Mouse (Mus musculus) ES-Bruce4 (cell line): Measurements from ENCODE around the gene Nup37. TPM values are rescaled to one million over a fixed set of nuclear protein-coding genes. Genes with fewer than 3 reads are reported as not detected.

Experiments used
- H3K27ac ChIP-seq: 2 replicates; pipeline ENCODE4 v1.5.1; 2012; ENCODE audit warnings: low read length, inconsistent platforms; ENCODE audit not compliant: insufficient read depth
- H3K27me3 ChIP-seq: 2 replicates; pipeline ENCODE4 v1.6.1; 2012; ENCODE audit warnings: mild to moderate bottlenecking, low read length, inconsistent platforms; ENCODE audit not compliant: control insufficient read depth, poor library complexity, insufficient read depth, severe bottlenecking
- H3K36me3 ChIP-seq: 2 replicates; pipeline ENCODE4 v1.6.1; 2012; ENCODE audit warnings: inconsistent platforms, mild to moderate bottlenecking, low read length, moderate library complexity; ENCODE audit not compliant: control insufficient read depth, poor library complexity, insufficient read depth, severe bottlenecking
- H3K4me1 ChIP-seq: one replicate; pipeline ENCODE4 v1.8.1; 2011; ENCODE audit warnings: low read length; ENCODE audit not compliant: control insufficient read depth, insufficient read depth
- H3K4me3 ChIP-seq: 2 replicates; pipeline ENCODE4 v1.5.1; 2011; ENCODE audit warnings: low read depth, mild to moderate bottlenecking, low read length
- H3K9ac ChIP-seq: 2 replicates; pipeline ENCODE4 v1.6.1; 2012; ENCODE audit warnings: low read depth, mild to moderate bottlenecking, inconsistent platforms; ENCODE audit not compliant: poor library complexity, severe bottlenecking
- H3K9me3 ChIP-seq: replicated peaks from 2 replicates; pipeline ENCODE4 v1.6.1; 2012; ENCODE audit warnings: mild to moderate bottlenecking, low read length, inconsistent platforms; ENCODE audit not compliant: control insufficient read depth, poor library complexity, insufficient read depth, severe bottlenecking
- CTCF ChIP-seq: IDR thresholded peaks from one replicate; pipeline ENCODE4 v1.8.1; 2011; ENCODE audit warnings: low read depth, low read length
- EP300 ChIP-seq: IDR thresholded peaks from 2 replicates; pipeline ENCODE4 v1.6.1; 2011; ENCODE audit warnings: low read depth, low read length; ENCODE audit not compliant: insufficient read depth
- POLR2A ChIP-seq: IDR thresholded peaks from one replicate; pipeline ENCODE4 v1.8.1; 2011; ENCODE audit warnings: low read length; ENCODE audit not compliant: insufficient read depth
- polyA plus RNA-seq: library from polyadenylated mRNA; stranded (reverse); fragments of >200 nt; gene quantifications from 2 replicates; pipeline ENCODE4 v1.2.4, GENCODE M21; 2011; ENCODE audit warnings: low read depth; ENCODE audit not compliant: missing spikeins, insufficient read depth, insufficient read length

Nup37 gene
- polyA plus RNA-seq = 99.2 and 105 TPM in 2 replicates

DNA sequence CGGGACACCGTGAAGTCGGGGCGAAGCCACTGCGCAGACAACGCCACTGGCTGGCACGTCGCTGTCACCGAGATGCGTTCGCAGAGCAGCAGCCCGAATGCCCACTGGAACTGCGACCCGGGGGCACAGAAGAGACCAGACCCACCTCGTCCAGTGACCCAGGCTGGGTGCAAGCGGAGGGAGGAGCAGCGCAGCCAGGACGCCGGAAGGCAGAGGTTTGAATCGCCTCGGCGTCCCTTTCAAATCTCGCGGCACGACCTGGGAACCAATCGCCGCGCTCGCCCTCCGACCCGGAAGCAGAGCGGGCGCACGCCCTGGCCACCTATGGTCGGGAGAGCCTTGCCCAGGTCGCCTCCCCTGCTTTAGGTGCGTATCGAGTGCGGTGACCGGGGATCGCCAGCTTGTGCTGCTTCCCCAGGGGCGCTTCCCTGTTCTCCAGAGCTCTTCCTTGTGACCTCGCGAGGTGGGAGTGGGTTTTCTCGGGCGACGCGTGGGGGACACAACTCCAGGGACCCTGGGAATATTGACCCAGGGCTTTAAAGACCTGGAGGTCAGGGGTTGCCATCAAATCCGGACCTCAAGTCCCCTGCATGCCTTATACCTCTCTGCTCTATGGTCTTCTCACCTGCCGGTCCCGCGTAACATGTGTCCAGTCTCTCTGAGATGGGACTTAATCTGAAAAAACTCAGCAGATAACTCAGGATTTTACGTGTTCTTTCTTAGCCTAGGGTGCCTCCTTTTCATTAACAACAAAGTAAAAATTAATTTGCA is at the start of gene Nup37, which contains the start of gene Parpbp:
Nup37 (plus strand) TSS at position 286 of the 771 bp plus-strand sequence.
Parpbp (minus strand) TSS at position 235 of the 771 bp plus-strand sequence.
- Histone ChIP-seq H3K36me3 (peaks cover 30% of the 10 kb centered on the region), H3K27ac (no peak within 1 kb of the TSS)

DNA sequence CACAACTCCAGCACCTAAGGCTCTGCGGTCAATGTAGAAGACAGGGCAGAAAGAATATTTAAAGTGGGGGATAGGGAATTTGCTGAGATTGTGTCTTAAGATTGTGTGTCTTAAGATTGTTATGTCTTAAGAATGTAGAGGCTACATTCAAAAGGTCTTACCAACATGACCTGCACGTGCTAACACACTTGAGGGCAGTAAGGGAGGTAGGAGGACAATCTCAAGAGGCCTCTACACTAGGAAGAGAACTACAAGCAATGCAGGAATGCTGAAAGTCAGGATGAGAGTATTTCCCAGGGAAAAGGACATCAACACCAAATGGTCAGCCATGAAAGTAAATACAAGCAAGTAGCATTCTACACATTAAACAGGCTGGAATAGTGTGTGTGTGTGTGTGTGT is 40.6 kb upstream of the Nup37 start:
- H3K27me3 ChIP-seq = no peaks in the 10 kb centered on the region
- no peak overlapping the region for H3K4me3 ChIP-seq
- TF ChIP-seq CTCF (no peak), POLR2A (no peak), EP300 (no peak)
- no peak overlapping the region for H3K27ac ChIP-seq
- H3K9me3 ChIP-seq = no peaks in the 10 kb centered on the region
- no peak overlapping the region for H3K9ac ChIP-seq
- peaks cover 3% of the 10 kb centered on the region; the same call in 1 of the 2 replicates for H3K36me3 ChIP-seq
- no peaks in the 10 kb centered on the region for H3K4me1 ChIP-seq

More for the DNA sequence above, at the start of gene Nup37, which contains the start of gene Parpbp:
- Histone ChIP-seq H3K4me3 (peak within 1 kb of the TSS; percentile 95), H3K27me3 (no peaks in the 10 kb centered on the region), H3K9ac (peak within 1 kb of the TSS; percentile 78), H3K4me1 (no peaks in the 10 kb centered on the region), H3K9me3 (no peaks in the 10 kb centered on the region)
- TF ChIP-seq POLR2A (peak; percentile 74), EP300 (no peak)

DNA sequence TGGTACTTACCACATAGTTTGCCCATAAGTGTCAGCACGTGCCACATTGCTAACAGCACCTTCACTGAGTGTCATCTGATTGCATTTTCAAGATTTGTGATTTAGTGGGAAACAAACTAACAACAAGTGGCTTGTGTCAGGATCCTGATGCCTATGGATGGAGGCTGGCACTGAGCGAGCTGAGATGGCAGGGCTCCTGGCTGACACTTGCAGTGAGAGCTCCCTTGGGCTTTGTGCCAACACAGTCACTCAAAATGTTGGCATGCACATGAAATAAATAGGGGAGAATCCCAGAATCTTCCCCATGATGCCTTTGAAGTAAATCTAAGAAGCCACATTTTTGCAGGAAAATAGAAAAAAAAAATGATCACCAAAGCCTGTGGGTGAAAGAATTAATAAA is 33.5 kb upstream of the Nup37 start:
- peaks cover 3% of the 10 kb centered on the region; the same call in 1 of the 2 replicates for H3K36me3 ChIP-seq
- no peak for TF ChIP-seq POLR2A
- TF ChIP-seq EP300 = no peak
- no peak for TF ChIP-seq CTCF
- no peak overlapping the region for H3K4me3 ChIP-seq
- H3K9me3 ChIP-seq = no peaks in the 10 kb centered on the region
- no peaks in the 10 kb centered on the region for H3K27me3 ChIP-seq
- no peak overlapping the region for H3K27ac ChIP-seq
- H3K9ac ChIP-seq = no peak overlapping the region
- H3K4me1 ChIP-seq = no peaks in the 10 kb centered on the region

DNA sequence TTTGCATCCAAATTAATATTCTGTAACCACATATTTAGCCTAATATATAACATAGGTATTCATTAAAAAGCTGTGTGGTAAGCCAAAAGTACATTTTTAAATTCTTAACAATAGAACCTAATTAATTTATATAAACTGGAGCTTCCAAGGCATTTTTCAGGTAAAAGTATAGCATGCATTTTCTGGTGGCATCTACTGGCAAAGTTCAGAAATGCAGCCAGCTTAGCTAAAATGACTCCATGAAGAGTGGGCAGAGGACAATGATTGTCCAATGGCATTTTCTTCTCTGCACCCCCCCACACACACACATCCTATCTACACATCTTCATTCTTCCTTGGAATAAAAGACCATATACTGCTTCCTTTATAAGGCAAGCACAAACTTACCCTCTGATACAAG is 27.1 kb upstream of the Nup37 start:
- H3K4me3 ChIP-seq = no peak overlapping the region
- no peak for TF ChIP-seq CTCF
- no peak for TF ChIP-seq POLR2A
- no peak for TF ChIP-seq EP300
- H3K4me1 ChIP-seq = no peaks in the 10 kb centered on the region
- H3K9me3 ChIP-seq = no peaks in the 10 kb centered on the region
- no peaks in the 10 kb centered on the region for H3K27me3 ChIP-seq
- H3K36me3 ChIP-seq = no peaks in the 10 kb centered on the region; the same call in 1 of the 2 replicates
- H3K27ac ChIP-seq = no peak overlapping the region
- H3K9ac ChIP-seq = no peak overlapping the region

DNA sequence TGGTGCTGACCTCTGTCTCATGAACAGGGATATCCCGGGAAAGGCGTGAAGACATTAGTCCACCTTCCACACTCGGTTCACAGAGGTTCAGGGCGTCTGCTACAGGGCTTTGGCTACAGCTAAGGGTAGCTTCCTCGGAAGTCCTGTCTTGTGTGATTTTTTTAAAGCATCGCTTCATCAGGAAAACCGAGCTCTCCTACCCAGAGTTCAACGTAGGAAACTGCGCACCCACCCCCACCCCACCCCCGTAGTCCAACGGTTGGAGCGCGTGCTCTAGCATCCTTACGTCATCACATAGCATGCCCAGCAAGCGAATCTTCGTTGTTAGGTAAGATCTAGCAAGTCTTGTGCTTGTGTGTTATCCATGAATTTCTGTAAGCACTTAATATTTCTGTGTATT is 11.2 kb upstream of the Nup37 start:
- no peak overlapping the region for H3K9ac ChIP-seq
- H3K9me3 ChIP-seq = no peaks in the 10 kb centered on the region
- TF ChIP-seq CTCF (no peak), POLR2A (no peak), EP300 (no peak)
- H3K36me3 ChIP-seq = no peaks in the 10 kb centered on the region
- no peak overlapping the region for H3K27ac ChIP-seq
- H3K27me3 ChIP-seq = no peaks in the 10 kb centered on the region
- no peak overlapping the region for H3K4me3 ChIP-seq
- no peaks in the 10 kb centered on the region for H3K4me1 ChIP-seq

DNA sequence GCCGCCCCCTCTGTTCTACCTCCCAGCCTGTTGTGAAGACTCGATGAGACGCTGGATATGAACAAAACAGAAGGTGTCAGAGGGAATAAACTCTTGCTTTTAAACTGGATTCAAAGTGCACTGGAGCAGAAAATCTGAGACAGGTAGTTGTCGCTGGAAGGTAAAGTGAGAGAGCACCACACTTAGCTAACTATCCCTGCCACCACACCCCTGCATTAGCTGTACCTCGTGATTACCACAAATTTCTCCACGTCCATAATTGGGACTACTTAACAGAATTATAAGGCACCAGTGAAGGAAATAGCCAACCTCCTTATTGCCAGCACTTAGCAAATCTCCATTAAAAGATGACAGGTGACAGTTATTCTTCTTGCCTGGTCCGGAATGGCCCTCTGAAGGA is 605 bp upstream of the Nup37 start:
- TF ChIP-seq POLR2A (no peak), CTCF (no peak), EP300 (no peak)
- Histone ChIP-seq H3K27me3 (no peaks in the 10 kb centered on the region), H3K4me1 (no peaks in the 10 kb centered on the region), H3K9ac (peak overlapping the region; percentile 78), H3K27ac (no peak overlapping the region), H3K36me3 (peaks cover 26% of the 10 kb centered on the region), H3K4me3 (peak overlapping the region; percentile 95), H3K9me3 (no peaks in the 10 kb centered on the region)
